In the genomic region with DNA sequence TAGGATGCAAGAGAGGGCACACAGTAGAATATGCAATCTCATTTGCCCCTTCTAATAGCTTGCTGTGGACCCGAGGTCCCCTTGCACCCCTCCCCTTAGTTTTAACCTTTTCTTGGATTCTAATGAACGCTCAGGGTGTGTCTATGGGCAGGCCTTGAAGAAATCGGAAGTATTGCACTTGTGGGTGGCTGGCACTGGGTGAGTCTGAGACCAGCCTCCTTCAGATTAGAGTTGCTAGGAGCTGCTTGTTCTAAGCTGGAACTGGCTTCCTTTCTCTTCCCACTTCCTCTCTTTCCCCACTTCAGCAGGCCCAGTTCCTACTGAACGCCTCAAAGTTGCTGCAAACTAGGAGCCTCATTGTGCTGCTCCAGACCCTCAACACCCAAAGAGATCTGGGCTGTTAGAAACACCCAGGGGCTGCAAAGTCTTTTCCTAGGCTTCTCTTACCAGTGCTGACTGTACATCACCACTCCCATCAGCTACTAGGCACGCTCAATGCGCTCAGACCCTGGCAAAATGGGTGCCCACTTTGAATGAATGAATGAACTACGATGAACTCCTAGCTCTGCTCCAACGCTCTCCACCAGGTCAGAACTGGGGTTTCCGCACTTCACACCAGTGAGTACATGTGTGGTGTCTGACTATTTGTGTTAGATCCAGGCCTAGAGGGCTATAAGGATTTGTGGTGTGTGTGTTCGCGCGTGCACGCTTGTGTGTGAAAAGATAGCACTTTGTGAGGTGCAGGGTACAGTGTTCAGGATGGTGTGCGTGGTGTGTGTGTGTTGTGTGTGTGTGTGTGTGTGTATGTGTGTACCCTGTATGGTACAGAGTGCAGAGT, we compare ENCODE assay signal across 8 mouse cellular contexts. TPM values are rescaled to one million over a fixed set of nuclear protein-coding genes. Genes with fewer than 3 reads are reported as not detected.
DNase-seq lines count a peak whose midpoint lies in the region; ATAC-seq lines count a peak whose summit lies in the region.

No protein-coding gene starts in this region.

- peak; percentile 5 for DNase-seq in embryo, embryonic 11 days
- no peak for DNase-seq in embryo, embryonic 10.5 days (ENCODE audit: low spot score)
- DNase-seq in ZHBTc4 (ENCODE audit: low read depth, low spot score): peak; percentile 30
- no peak for DNase-seq in layer of hippocampus, adult 9-11 months
- no peak for DNase-seq in embryo, embryonic 9.5 days (ENCODE audit: extremely low spot score)

- peaks cover 28% of the 10 kb centered on the region for H3K27me3 ChIP-seq in hindbrain, embryonic 12.5 days

- H3K9ac ChIP-seq in hindbrain, embryonic 12.5 days: peak overlapping the region; percentile 73

- peak overlapping the region; percentile 69 for H3K4me3 ChIP-seq in hindbrain, embryonic 12.5 days

- peaks cover 30% of the 10 kb centered on the region for H3K4me1 ChIP-seq in hindbrain, embryonic 12.5 days

- no peaks in the 10 kb centered on the region for H3K9me3 ChIP-seq in hindbrain, embryonic 12.5 days (replicated peaks)

- H3K4me2 ChIP-seq in hindbrain, embryonic 12.5 days (replicated peaks): peak overlapping the region; percentile 94

- 92% methylated on average over 14 of the region's 14 CpGs for WGBS in hindbrain, embryonic 12.5 days

- H3K27ac ChIP-seq in hindbrain, embryonic 12.5 days: no peak overlapping the region

- ATAC-seq in hindbrain, embryonic 12.5 days (ENCODE audit: low FRiP score): no peak
- ATAC-seq in megakaryocyte, adult 5-6 weeks (ENCODE audit: poor library complexity, severe bottlenecking): peak; percentile 67
- no peak for ATAC-seq in activated CD4-positive, CD25-positive, alpha-beta regulatory T cell, adult 4 months

- no peaks in the 10 kb centered on the region for H3K36me3 ChIP-seq in hindbrain, embryonic 12.5 days

RNA-seq across cellular contexts. Expression of gene Dock1, which starts 0.8 kb away (rescaled TPM):
- polyA plus RNA-seq in hindbrain, embryonic 12.5 days (2016; fragmentation: Nextera tagmentation; extraction: Ambion mirVana): 28.4 and 29.3 TPM in 2 replicates
- total RNA-seq in megakaryocyte, adult 5-6 weeks (2015): 21.1 and 29.0 TPM in 2 replicates
- total RNA-seq in megakaryocyte, adult 5-6 weeks (2017): 19.6 and 23.5 TPM in 2 replicates
- under 1 TPM in 1 of 2 experiments, not detected in 1; 0.09 TPM for polyA plus RNA-seq in activated CD4-positive, CD25-positive, alpha-beta regulatory T cell, adult 4 months (2017; shearing (Covaris generic))

Comparison
In these comparisons a context has a peak if more than half of its experiments do, and no peak if none do; other contexts are left out.
1. DNase-seq: peak in embryo, embryonic 11 days (single experiment) and ZHBTc4 (single experiment); none in embryo, embryonic 10.5 days (single experiment), layer of hippocampus, adult 9-11 months (single experiment) and embryo, embryonic 9.5 days (single experiment).
2. RNA of gene Dock1, which starts 0.8 kb away (polyA plus RNA-seq): 28.4 to 29.3 TPM in hindbrain, embryonic 12.5 days; 0.09 TPM in activated CD4-positive, CD25-positive, alpha-beta regulatory T cell, adult 4 months; every median in the first group is over 10 times any median in the second.